Mouse (Mus musculus): ENCODE data around the gene Mrps16. TPM values are rescaled to one million over a fixed set of nuclear protein-coding genes. Genes with fewer than 3 reads are reported as not detected.
A peak's percentile ranks its signal among the peaks of the same experiment; 100 is the strongest.

Mrps16 gene
- 97.2 TPM for polyA plus RNA-seq (2012; fragmentation: generic; extraction: Trizol)
- long read RNA-seq, experiment 1, transcript Mrps16-201 (3 exons, 2,572 nt), result major isoform, 70 of 100 reads
- long read RNA-seq, experiment 1, transcript Mrps16-202 (3 exons, 801 nt), result minor isoform, 11 of 100 reads
- long read RNA-seq, experiment 1, partial matches to known transcripts, result 18 of 100 reads
- long read RNA-seq, experiment 1, other reads (novel, unspliced or antisense), result 1 of 100 reads
- long read RNA-seq, experiment 2, transcript Mrps16-202 (3 exons, 801 nt), result minor isoform, 5 of 18 reads
- long read RNA-seq, experiment 2, transcript Mrps16-201 (3 exons, 2,572 nt), result major isoform, 12 of 18 reads
- long read RNA-seq, experiment 2, partial matches to known transcripts, result 1 of 18 reads
- long read RNA-seq, experiment 2, other reads (novel, unspliced or antisense), result 0 of 18 reads

- peak; percentile 88 for TF ChIP-seq MAX (IDR thresholded peaks at IDR 0.05)
- no peak for TF ChIP-seq USF1 (IDR thresholded peaks at IDR 0.05; ENCODE audit: low read depth)
- TF ChIP-seq CTCF (IDR thresholded peaks at IDR 0.05; ENCODE audit: control insufficient read depth, insufficient read depth, insufficient read length), result peak; percentile 96
- H3K36me3 ChIP-seq (ENCODE audit: control insufficient read depth, insufficient read depth), result peaks cover 26% of the 10 kb centered on the region
- no peaks in the 10 kb centered on the region for H3K27me3 ChIP-seq (ENCODE audit: control insufficient read depth, insufficient read depth, insufficient read length)
- H3ac ChIP-seq (ENCODE audit: control insufficient read depth, insufficient read length, low read depth), result peak within 1 kb of the TSS; percentile 97
- H3K79me2 ChIP-seq (ENCODE audit: control insufficient read depth, insufficient read depth), result peaks cover 23% of the 10 kb centered on the region
- H3K79me3 ChIP-seq (ENCODE audit: low read depth), result peaks cover 3% of the 10 kb centered on the region
- H3K4me3 ChIP-seq (ENCODE audit: insufficient read depth, poor library complexity, severe bottlenecking), result peak within 1 kb of the TSS; percentile 69
Measured at GRCm38 (mm10) chr14:20393205-20393913, at the start of gene Mrps16. Gene Mrps16 (minus strand): TSS chr14:20393634.

DNA sequence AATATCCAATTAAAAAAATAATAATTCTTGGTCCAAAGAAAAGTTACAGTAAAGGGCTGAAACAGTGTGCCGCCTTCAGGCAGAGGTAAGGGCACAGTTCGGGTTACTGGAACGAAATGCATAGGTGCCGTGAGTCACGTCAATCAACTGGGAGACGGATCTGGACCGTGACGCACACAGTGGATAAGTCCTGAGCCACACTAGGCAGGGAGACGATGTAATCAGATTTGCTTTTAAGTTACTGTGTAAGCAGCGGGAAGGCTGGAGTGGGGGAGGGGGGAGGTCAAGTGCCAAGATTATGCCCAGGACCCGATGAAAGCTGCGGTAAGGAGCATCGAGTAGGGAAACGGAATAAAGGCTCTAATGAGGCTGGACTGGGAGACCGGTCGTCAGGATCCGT is 48.8 kb upstream of the Mrps16 start:
- no peak overlapping the region for H3K4me3 ChIP-seq (ENCODE audit: insufficient read depth, poor library complexity, severe bottlenecking)
- H3K36me3 ChIP-seq (ENCODE audit: control insufficient read depth, insufficient read depth), result no peaks in the 10 kb centered on the region
- no peaks in the 10 kb centered on the region for H3K79me2 ChIP-seq (ENCODE audit: control insufficient read depth, insufficient read depth)
- TF ChIP-seq MYOG (IDR thresholded peaks at IDR 0.05; ENCODE audit: control insufficient read depth, extremely low read depth, insufficient read length) (no peak), MYOD1 (IDR thresholded peaks at IDR 0.05; ENCODE audit: control insufficient read depth, insufficient read length, low read depth) (no peak), FOSL1 (IDR thresholded peaks at IDR 0.05; ENCODE audit: insufficient read depth, low read length, poor library complexity, severe bottlenecking) (no peak), CEBPB (IDR thresholded peaks at IDR 0.05; ENCODE audit: low read depth) (no peak), MAX (IDR thresholded peaks at IDR 0.05) (no peak), CTCF (IDR thresholded peaks at IDR 0.05; ENCODE audit: control insufficient read depth, insufficient read depth, insufficient read length) (no peak), USF1 (IDR thresholded peaks at IDR 0.05; ENCODE audit: low read depth) (no peak)
- H3K27me3 ChIP-seq (ENCODE audit: control insufficient read depth, insufficient read depth, insufficient read length), result no peaks in the 10 kb centered on the region
- no peak overlapping the region for H3ac ChIP-seq (ENCODE audit: control insufficient read depth, insufficient read length, low read depth)
- H3K79me3 ChIP-seq (ENCODE audit: low read depth), result no peaks in the 10 kb centered on the region

DNA sequence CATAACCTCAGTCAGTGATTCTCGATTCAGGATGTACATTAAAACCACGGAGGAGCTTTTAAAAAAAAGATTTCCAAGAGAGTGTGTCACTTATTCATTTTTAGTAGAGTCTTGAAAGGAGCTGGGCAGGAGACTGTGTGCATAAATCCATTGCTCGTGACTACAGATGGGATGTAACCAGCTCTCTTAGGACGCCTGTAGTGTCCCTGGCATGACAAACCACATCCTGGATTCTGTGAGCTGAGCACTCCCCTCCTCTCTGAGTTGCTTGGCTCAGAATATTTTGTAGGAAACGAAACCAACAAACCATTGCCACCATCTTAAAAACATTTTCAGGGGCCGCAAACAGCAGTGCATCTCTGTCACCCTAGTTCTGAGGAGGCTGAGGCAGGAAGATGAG is 43.5 kb upstream of the Mrps16 start:
- no peak for TF ChIP-seq USF1 (IDR thresholded peaks at IDR 0.05; ENCODE audit: low read depth)
- no peak for TF ChIP-seq MAX (IDR thresholded peaks at IDR 0.05)
- no peak for TF ChIP-seq FOSL1 (IDR thresholded peaks at IDR 0.05; ENCODE audit: insufficient read depth, low read length, poor library complexity, severe bottlenecking)
- no peak for TF ChIP-seq CTCF (IDR thresholded peaks at IDR 0.05; ENCODE audit: control insufficient read depth, insufficient read depth, insufficient read length)
- no peak for TF ChIP-seq MYOD1 (IDR thresholded peaks at IDR 0.05; ENCODE audit: control insufficient read depth, insufficient read length, low read depth)
- Histone ChIP-seq H3K4me3 (ENCODE audit: insufficient read depth, poor library complexity, severe bottlenecking) (no peak overlapping the region), H3K79me2 (ENCODE audit: control insufficient read depth, insufficient read depth) (no peaks in the 10 kb centered on the region)

DNA sequence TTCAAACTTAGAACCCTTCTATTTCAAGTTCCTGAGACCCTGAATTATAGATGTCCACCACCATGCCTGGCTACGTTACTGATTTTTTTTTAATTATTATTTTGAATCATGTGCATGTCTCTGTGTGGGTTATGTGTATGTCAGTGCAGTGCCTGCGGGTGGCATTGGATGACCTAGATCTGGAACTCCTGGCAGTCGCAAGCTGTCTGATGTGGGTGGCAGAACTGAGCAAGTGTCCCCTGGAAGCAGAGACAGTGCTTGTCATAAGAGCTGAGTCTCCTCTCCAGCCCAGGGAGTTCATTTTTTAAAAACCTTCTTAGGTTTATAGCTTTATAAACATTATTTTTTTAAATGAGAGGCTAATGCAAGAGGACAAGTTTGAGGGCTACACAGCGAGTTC is 39.0 kb upstream of the Mrps16 start:
- H3K79me2 ChIP-seq (ENCODE audit: control insufficient read depth, insufficient read depth), result no peaks in the 10 kb centered on the region
- H3K27me3 ChIP-seq (ENCODE audit: control insufficient read depth, insufficient read depth, insufficient read length), result no peaks in the 10 kb centered on the region
- no peaks in the 10 kb centered on the region for H3K36me3 ChIP-seq (ENCODE audit: control insufficient read depth, insufficient read depth)
- no peak overlapping the region for H3ac ChIP-seq (ENCODE audit: control insufficient read depth, insufficient read length, low read depth)
- TF ChIP-seq FOSL1 (IDR thresholded peaks at IDR 0.05; ENCODE audit: insufficient read depth, low read length, poor library complexity, severe bottlenecking) (no peak), MYOG (IDR thresholded peaks at IDR 0.05; ENCODE audit: control insufficient read depth, extremely low read depth, insufficient read length) (no peak), CEBPB (IDR thresholded peaks at IDR 0.05; ENCODE audit: low read depth) (no peak), MAX (IDR thresholded peaks at IDR 0.05) (no peak), CTCF (IDR thresholded peaks at IDR 0.05; ENCODE audit: control insufficient read depth, insufficient read depth, insufficient read length) (no peak), USF1 (IDR thresholded peaks at IDR 0.05; ENCODE audit: low read depth) (no peak), MYOD1 (IDR thresholded peaks at IDR 0.05; ENCODE audit: control insufficient read depth, insufficient read length, low read depth) (no peak)
- H3K4me3 ChIP-seq (ENCODE audit: insufficient read depth, poor library complexity, severe bottlenecking), result no peak overlapping the region
- H3K79me3 ChIP-seq (ENCODE audit: low read depth), result no peaks in the 10 kb centered on the region

More for the DNA sequence above, 43.5 kb upstream of the Mrps16 start:
- no peaks in the 10 kb centered on the region for H3K79me3 ChIP-seq (ENCODE audit: low read depth)
- H3K36me3 ChIP-seq (ENCODE audit: control insufficient read depth, insufficient read depth), result no peaks in the 10 kb centered on the region
- no peak overlapping the region for H3ac ChIP-seq (ENCODE audit: control insufficient read depth, insufficient read length, low read depth)
- H3K27me3 ChIP-seq (ENCODE audit: control insufficient read depth, insufficient read depth, insufficient read length), result no peaks in the 10 kb centered on the region

GRCm38 (mm10) chr14:20431726-20432125 is 38.3 kb upstream of the Mrps16 start:
- no peak for TF ChIP-seq MAX (IDR thresholded peaks at IDR 0.05)
- TF ChIP-seq FOSL1 (IDR thresholded peaks at IDR 0.05; ENCODE audit: insufficient read depth, low read length, poor library complexity, severe bottlenecking), result no peak
- no peak for TF ChIP-seq MYOD1 (IDR thresholded peaks at IDR 0.05; ENCODE audit: control insufficient read depth, insufficient read length, low read depth)
- no peak for TF ChIP-seq CTCF (IDR thresholded peaks at IDR 0.05; ENCODE audit: control insufficient read depth, insufficient read depth, insufficient read length)
- no peak for TF ChIP-seq USF1 (IDR thresholded peaks at IDR 0.05; ENCODE audit: low read depth)
- TF ChIP-seq MYOG (IDR thresholded peaks at IDR 0.05; ENCODE audit: control insufficient read depth, extremely low read depth, insufficient read length), result no peak
- no peak for TF ChIP-seq CEBPB (IDR thresholded peaks at IDR 0.05; ENCODE audit: low read depth)
- H3K36me3 ChIP-seq (ENCODE audit: control insufficient read depth, insufficient read depth), result no peaks in the 10 kb centered on the region
- H3K27me3 ChIP-seq (ENCODE audit: control insufficient read depth, insufficient read depth, insufficient read length), result no peaks in the 10 kb centered on the region
- no peaks in the 10 kb centered on the region for H3K79me3 ChIP-seq (ENCODE audit: low read depth)
- no peak overlapping the region for H3K4me3 ChIP-seq (ENCODE audit: insufficient read depth, poor library complexity, severe bottlenecking)
- H3K79me2 ChIP-seq (ENCODE audit: control insufficient read depth, insufficient read depth), result no peaks in the 10 kb centered on the region
- H3ac ChIP-seq (ENCODE audit: control insufficient read depth, insufficient read length, low read depth), result no peak overlapping the region

All from C2C12 (cell line).